Mouse (Mus musculus): ENCODE measurements around the gene Alyref.

DNA sequence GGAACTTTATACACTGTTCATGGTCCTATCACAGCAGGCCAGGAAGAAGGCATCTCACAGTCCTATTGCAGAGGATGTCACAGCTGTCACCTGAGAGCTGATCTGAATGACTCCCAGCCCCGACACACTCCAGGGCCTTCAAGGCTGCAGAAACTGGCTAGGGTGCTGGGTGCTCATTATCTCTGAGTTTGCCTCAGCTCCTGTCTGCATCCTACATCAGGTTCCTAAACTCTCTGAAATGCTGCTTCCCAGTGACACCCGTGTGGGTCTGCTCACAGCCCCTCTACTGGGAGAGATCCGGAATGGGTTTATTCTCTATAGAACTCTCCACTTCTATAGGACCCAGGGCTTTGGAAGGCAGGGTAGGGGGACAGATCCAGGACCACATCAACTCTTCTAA, 50.0 kb downstream of the Alyref start:
- TF ChIP-seq SRF (IDR thresholded peaks at IDR 0.05; ENCODE audit: control insufficient read depth, insufficient read length, low read depth) (no peak), CEBPB (IDR thresholded peaks at IDR 0.05; ENCODE audit: insufficient read depth, poor library complexity, severe bottlenecking) (no peak)

Data from myocyte (in vitro differentiated cells).